Mouse (Mus musculus) common myeloid progenitor, adult 5-6 weeks (primary cell): Measurements from ENCODE around the gene Gm21936. TPM values are rescaled to one million over a fixed set of nuclear protein-coding genes. Genes with fewer than 3 reads are reported as not detected.
"Not testable (repeated sequence)": the region's sequence is repeated elsewhere in the genome, so short reads cannot be mapped to it uniquely, and the experiment has no call there.

ENCODE experiments used
- ATAC-seq: replicated peaks from 2 replicates; pipeline ENCODE4 v1.8.0; 2016; ENCODE audit warnings: low read depth, mild to moderate bottlenecking, moderate TSS enrichment, inconsistent platforms; ENCODE audit not compliant: poor library complexity, severe bottlenecking
- total RNA-seq: library from RNA; stranded (forward); fragments of 200-1000, 187-1606 nt; gene quantifications from 2 replicates; pipeline ENCODE4 v1.2.3, GENCODE M21; 2017

The Gm21936 gene
- not detected in 2 replicates for total RNA-seq

GRCm38 (mm10) chr12:87795212-87795611, at the start of gene Gm21936:
Gm21936 (plus strand) TSS chr12:87795512.
- ATAC-seq = not testable (repeated sequence)

- ATAC-seq = not testable (repeated sequence)
These were observed 19.7 kb upstream of the Gm21936 start, which contains the start of gene Gm21319 for GRCm38 (mm10) chr12:87775655-87776054. Gm21319 (minus strand) TSS chr12:87775755.

GRCm38 (mm10) chr12:87797971-87798370, 2.7 kb downstream of the Gm21936 start:
- ATAC-seq = not testable (repeated sequence)

GRCm38 (mm10) chr12:87816277-87816676, 21.0 kb downstream of the Gm21936 start, which contains the start of gene BB287469:
BB287469 (plus strand) TSS chr12:87816577.
- ATAC-seq = not testable (repeated sequence)

- not testable (repeated sequence) for ATAC-seq
These were observed 46.9 kb downstream of the Gm21936 start, which contains the start of gene Gm2001 for GRCm38 (mm10) chr12:87842239-87842638. Gm2001 (minus strand) TSS chr12:87842339.

Other genes starting within 250 kb of the Gm21936 start
- not detected in 2 replicates for gene Oog1, start 192.8 kb upstream of the Gm21936 start, total RNA-seq
- not detected in 2 replicates for gene Gm4027, start 176.6 kb upstream of the Gm21936 start, total RNA-seq
- not detected in 2 replicates for gene Gm16381, start 150.9 kb upstream of the Gm21936 start, total RNA-seq
- gene Gm21319, start 19.8 kb upstream of the Gm21936 start, total RNA-seq = not detected in 2 replicates
- gene BB287469, start 21.1 kb downstream of the Gm21936 start, total RNA-seq = not detected in 2 replicates
- gene Gm2001, start 46.8 kb downstream of the Gm21936 start, total RNA-seq = not detected in 2 replicates
- not detected in 2 replicates for gene Gm2016, start 78.6 kb downstream of the Gm21936 start, total RNA-seq
- gene Gm2022, start 99.9 kb downstream of the Gm21936 start, total RNA-seq = not detected in 2 replicates
- gene Gm2035, start 124.3 kb downstream of the Gm21936 start, total RNA-seq = not detected in 2 replicates
- gene Gm2042, start 158.6 kb downstream of the Gm21936 start, total RNA-seq = not detected in 2 replicates
- gene Gm2075, start 216.3 kb downstream of the Gm21936 start, total RNA-seq = not detected in 2 replicates
- not detected in 2 replicates for gene Gm6803, start 223.3 kb downstream of the Gm21936 start, total RNA-seq
- not detected in 2 replicates for gene Gm2056, start 231.5 kb downstream of the Gm21936 start, total RNA-seq